Mouse (Mus musculus) lung, adult 2 months (tissue): ENCODE measurements at regions not wholly inside any gene's neighbourhood (a gene's known extent, or its start where the extent isn't known, plus 50 kb on each side); places are given as distances from the start of the nearest gene placed in this dataset.

Experiments
- CTCF ChIP-seq: fragments of 200-500 bp; IDR thresholded peaks from 2 replicates; pipeline ENCODE4 v1.5.1; 2011; ENCODE audit warnings: mild to moderate bottlenecking, low read length, control low read depth; ENCODE audit not compliant: insufficient read depth
- POLR2A ChIP-seq: fragments of 200-500 bp; IDR thresholded peaks from 2 replicates; pipeline ENCODE4 v1.6.1; 2011; ENCODE audit warnings: low read depth, mild to moderate bottlenecking, control low read depth, low read length, borderline replicate concordance; ENCODE audit errors: extremely low read depth

- TF ChIP-seq POLR2A, result no peak
- no peak for TF ChIP-seq CTCF
These were observed 434.0 kb downstream of the Serpinb8 start for GRCm38 (mm10) chr1:108023721-108024353.
